Mouse (Mus musculus): ENCODE measurements around the gene Otud3.
"Not testable (repeated sequence)": the region's sequence is repeated elsewhere in the genome, so short reads cannot be mapped to it uniquely, and the experiment has no call there.

Gene Otud3

DNA sequence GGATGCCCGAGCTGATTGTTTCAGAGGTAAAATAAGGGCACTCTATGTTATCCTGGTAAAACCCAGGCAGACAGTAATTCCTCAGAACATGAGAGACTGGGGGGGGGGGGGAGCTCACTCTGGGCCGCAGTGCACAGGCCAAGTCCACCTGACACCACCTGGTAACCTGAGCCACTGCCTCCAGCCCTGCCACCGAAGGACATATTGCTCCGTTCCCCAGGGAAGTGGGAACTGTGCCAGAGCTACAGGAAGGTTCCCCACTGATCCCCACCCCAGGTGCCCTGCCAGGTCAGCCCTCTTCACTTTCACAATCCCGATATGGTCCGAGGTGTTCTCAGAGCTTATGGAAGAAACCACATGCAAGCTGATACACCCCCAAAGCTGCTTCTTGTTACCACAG lies 21.1 kb downstream of the Otud3 start:
- DNase-seq (ENCODE audit: low spot score in 2 of 2), result no peak

DNA sequence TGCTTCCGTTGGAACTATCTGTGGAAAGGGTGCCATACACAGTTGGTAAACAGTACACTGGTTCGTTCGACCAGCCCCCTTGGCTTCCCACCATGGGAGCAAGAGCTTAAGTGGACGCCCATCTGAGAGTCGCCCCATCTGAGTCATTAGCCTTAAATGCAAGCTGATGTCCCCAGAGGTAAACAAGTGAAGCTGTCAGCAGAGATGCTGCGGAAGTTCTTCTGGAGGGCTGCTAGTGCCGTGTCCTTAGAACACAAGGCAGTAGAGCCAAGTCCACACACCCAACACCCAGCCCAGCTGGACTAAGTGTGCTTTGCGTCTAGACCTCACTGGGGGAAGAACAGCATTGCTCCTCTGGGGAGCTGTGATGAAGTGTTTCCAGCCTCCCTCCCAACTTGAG lies 24.1 kb downstream of the Otud3 start:
- DNase-seq (ENCODE audit: low spot score in 2 of 2), result peak in 1 of 2 experiments; percentile 17

DNA sequence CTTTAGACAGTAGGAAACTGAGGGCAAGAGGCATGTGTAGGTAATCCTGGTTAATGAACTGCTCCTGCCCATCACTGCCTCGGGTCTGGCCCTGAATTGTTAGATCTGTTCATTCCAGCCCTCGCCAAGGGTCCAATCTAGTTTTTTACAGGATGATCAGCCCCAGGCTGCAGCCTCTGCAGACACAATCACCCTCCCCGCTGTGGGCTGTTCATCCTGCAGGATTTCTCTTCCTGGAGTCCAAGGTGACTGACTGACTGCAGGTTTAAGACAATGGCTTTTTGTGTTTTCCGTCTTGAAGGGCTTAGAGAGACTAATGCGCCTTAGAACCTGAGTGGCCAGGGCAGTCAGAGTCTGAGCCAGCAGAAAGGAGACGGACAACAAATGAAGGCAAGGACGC lies 24.6 kb downstream of the Otud3 start:
- no peak for DNase-seq (ENCODE audit: low spot score in 2 of 2)

DNA sequence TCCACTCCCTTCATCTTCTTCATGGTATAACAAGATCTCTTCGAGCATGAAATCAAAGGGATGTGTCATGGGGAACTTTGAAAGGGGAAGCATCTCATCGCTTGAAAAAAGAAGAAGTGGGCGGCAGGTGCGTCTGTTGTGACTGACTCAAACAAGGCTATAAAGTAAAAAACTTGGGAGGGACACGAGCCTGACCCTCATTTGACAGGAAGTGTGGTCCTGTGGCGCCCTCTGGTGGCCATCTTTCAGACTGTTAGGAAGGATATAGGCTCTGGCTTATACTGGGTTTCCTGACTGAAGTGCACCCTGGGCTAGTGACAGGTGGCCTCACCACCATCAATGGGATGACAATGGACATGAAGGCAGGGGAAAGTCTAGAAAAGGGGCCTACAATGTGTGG lies 29.5 kb downstream of the Otud3 start:
- DNase-seq (ENCODE audit: low spot score in 2 of 2), result peak; percentile 78 to 86

DNA sequence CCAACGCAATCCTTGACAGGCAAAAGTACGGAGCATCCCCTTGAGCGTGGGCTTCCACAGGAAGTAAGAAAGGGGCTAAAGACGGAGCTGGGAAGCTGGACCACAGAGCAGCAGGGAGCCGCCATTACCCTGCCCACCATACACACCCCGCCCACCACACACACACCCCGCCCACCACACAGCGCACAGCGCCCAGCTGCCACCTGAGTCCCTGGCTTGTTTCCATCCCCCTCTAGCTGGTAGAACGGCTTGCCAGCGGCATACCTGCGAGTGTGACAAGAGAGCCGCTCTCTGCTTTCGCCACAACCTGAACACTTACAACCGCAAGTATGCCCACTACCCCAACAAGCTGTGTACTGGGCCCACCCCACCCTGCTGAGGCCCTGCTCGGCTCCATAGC lies 31.6 kb downstream of the Otud3 start:
- DNase-seq (ENCODE audit: low spot score in 2 of 2), result no peak

DNA sequence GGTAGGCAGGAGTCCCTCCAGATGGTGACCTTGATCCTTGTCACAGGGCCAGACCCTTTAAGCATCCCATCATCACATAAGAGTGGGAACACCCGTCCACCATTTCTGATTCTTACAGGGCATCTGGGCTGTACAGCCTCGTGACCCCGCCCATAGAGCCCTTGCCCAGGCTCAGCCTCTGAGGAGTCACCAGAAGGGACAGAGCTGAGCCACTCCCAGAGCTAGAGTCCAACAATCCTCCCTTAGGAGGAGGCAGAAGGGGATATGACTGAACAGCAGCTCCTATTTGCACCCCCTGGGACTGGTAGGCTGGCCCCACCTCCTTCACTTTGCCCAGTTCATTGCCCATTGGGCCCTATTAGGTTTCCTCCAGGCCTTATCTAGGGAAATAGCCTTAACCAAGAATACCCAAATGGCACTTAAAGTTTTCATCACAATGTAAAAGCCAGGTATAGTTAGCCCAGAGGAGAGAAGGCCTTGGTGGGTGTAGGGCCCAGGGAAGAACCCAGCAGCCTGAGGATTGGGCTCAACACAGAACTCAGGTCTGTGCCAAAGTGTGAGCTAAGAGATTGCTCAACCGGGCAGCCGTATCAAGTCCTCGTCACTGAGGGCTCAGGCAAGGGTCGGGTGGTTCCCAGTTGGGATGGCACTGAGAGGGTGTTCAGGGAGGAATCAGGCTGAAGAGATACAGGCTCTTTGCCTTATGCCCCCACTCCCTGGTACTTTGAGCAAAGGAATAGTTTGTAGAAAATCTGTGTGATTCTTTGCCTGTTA lies 32.7 kb downstream of the Otud3 start:
- peak in 1 of 2 experiments; percentile 53 for DNase-seq (ENCODE audit: low spot score in 2 of 2)

DNA sequence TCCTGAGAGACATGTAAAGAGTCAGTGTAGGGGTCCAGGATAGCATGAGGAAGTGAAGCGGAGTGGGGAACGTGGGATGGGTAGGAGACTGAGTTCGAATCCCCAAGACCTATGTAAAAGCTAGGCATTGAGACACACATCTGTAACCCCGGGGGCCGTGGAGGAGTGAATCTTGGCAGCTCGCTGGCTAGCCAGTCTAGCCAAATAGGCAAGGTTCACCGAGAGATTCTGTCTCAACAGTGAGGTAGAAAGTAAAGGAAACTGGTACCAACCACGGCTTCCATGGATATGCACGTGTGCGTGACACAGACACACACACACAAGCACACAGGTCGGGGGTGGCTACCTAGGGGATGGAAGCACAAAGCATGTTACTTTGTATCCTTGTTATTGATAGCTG lies 33.9 kb downstream of the Otud3 start:
- no peak for DNase-seq (ENCODE audit: low spot score in 2 of 2)

DNA sequence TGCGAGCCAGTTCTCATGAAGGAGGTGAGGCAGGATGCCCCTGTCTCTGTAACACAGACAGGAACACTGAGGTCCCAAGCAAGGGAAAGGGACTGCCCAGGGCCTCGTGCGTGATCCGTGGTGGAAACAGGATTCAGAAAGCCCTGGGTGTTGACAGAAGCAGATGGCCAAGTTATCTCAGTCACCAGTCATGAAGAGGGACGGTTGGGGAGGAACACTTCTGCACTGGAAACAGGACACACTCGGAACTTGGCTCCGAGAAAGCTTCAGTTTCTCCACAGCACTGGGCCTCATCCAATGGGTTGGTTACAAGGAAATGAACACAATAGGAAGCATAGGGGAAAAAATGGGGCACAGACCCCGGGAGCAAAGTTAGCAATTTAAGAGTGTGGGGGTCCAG lies 35.0 kb downstream of the Otud3 start:
- DNase-seq (ENCODE audit: low spot score in 2 of 2), result peak in 1 of 2 experiments; percentile 47

DNA sequence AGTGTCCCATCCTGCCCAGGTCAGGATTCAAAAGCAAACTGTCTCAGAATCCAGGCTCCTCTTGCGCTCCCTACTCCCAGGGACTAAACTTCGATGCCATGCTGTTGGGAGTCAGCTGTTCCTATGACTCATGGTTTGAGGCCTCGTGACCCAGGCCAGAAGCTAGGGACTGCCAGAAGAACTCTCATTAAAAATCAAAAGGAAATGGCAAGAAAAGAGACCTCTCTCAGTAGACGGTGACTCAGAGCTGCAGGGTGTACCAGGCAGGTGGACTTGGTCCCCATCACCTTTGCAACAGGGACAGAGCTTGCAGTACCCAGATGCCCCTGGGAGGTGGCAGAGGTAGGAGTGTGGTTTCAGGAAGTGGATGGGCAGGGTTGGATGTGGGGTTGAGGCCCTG lies 36.0 kb downstream of the Otud3 start, which contains the start of gene Pla2g2e:
Gene Pla2g2e, plus strand, starts transcription at position 212 of the 400 bp plus-strand sequence.
- peak in 1 of 2 experiments; percentile 27 for DNase-seq (ENCODE audit: low spot score in 2 of 2)

DNA sequence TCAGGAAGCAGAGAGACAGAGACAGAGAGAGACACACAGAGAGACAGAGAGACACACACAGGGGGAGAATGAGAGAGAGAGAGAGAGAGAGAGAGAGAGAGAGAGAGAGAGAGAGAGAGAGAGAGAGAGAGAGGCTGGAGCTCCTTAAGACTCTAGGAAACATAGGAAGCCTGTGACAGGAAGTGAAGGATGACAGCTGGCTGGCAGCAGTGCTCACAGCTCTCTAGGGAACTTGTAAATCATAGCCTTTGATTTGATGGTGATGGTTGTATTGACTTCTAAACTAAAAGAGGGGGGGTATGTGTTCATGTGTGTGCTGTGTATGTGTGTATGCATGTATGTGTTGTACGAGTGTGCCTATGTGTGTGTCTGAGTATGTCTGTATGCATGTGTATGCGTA lies 37.8 kb downstream of the Otud3 start:
- DNase-seq (ENCODE audit: low spot score in 2 of 2), result no peak

DNA sequence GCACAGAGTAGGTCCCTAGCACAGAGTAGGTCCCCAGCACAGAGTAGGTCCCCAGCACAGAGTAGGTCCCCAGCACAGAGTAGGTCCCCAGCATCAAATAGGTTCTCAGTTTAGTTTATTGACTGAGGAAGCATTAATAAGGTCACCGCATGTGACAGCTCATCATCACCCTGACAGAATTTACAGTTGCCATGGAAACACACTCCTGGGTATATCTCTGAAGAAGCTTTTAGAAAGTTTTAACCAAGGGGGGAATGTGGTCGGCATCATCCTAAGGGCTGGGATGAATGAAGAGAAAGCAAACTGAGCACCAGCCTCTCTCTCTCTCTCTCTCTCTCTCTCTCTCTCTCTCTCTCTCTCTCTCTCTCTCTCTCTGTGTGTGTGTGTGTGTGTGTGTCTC lies 38.5 kb downstream of the Otud3 start:
- DNase-seq (ENCODE audit: low spot score in 2 of 2), result not testable (repeated sequence)

DNA sequence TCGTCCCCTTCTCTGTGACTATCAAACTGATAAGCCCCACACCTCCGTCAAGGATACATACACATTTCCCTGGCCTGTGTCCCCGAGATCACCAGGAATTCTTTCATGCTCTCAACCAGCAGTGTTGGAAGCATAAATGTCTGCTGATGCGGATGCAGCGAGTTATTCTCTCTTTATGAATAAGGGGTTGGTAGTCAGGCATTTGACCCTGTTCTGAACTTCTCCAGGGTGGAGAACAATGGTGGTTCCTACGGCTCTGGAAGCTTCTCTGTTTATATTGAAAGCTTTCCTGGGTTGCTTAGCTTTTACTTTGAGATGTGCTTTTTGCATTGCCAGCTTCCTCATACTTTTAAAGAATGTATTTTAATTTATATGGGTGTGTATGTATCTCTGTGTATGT lies 39.9 kb downstream of the Otud3 start, which contains the start of gene Gm13030:
Gene Gm13030, minus strand, starts transcription at position 101 of the 400 bp plus-strand sequence.
- DNase-seq (ENCODE audit: low spot score in 2 of 2), result no peak

DNA sequence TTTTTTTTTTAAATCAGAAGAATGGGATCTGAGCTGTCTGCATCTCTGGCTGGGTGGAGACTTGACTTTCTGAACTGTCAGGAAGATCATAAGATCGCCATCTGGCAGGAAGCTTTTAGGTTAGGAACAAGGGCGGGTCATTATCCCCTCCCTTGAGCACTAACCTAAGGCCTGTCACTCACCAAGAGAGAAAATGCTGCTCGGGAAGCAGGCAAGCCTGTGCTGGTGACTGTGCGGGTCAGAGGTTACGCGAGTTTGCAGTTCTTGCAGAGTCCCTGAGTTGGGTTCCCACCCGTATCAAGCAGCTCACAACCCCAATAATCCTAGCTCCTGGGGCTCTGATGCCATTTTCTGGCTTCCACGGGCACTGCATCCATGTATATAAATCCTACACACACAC lies 45.1 kb downstream of the Otud3 start:
- DNase-seq (ENCODE audit: low spot score in 2 of 2), result no peak

DNA sequence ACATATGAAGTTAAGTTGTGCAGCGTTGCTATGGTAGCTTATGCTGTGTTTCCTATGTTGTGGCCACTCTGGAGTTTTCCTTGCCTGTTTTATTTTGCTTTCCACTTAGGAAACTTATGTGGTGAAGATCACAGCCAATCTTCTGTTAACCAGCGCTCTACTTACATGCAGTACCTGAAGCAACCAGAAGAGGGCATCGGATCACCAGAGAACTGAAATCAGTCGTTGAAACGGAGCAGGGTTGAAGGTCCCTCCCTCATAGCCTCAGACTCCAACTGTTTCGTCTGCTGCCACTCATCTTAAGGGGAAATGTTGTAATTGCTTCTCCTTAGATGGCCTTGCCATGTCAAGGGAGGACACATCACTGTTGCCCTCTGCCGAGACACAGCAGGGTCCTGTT lies 47.3 kb downstream of the Otud3 start:
- peak; percentile 63 to 75 for DNase-seq (ENCODE audit: low spot score in 2 of 2)

DNA sequence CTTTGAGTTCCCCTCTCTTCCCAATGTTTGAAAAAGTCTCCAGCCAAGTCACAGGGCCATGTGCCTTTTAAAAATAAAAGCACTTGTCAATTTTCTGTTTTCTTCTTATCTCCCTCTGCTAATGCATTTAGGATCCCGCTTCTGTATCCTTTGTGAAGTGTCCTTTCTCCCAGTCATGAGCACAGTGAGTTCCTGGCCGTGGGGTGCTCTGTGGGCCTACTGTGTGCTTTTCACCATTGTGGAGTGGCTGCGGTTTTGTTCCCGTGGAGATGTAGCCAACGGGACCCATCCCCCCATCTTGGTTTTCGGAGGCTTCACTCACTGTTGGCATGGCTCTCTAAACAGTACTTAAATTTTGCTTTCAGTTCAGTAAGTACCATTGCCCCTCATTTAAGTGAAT lies 47.8 kb downstream of the Otud3 start:
- DNase-seq (ENCODE audit: low spot score in 2 of 2), result no peak

DNA sequence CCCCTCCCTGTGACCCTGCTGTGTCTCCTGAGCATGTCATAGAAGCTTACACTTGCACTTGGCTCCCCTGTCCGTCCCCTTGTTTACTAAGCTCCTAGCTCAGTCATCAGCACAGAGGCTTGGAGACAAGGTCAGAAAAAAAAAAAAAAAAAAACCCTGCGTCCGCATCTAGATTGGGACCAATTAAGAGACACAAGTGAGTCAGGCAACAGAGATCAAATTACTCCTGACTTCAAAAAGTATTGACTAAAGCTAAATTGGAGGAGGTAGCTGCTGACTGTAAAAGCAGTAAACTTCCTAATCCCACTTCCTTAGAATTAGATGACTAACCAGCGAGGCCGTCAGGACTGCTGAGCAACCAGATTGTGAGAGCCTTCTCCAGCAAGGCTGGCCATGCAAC lies 48.7 kb downstream of the Otud3 start:
- no peak for DNase-seq (ENCODE audit: low spot score in 2 of 2)

DNA sequence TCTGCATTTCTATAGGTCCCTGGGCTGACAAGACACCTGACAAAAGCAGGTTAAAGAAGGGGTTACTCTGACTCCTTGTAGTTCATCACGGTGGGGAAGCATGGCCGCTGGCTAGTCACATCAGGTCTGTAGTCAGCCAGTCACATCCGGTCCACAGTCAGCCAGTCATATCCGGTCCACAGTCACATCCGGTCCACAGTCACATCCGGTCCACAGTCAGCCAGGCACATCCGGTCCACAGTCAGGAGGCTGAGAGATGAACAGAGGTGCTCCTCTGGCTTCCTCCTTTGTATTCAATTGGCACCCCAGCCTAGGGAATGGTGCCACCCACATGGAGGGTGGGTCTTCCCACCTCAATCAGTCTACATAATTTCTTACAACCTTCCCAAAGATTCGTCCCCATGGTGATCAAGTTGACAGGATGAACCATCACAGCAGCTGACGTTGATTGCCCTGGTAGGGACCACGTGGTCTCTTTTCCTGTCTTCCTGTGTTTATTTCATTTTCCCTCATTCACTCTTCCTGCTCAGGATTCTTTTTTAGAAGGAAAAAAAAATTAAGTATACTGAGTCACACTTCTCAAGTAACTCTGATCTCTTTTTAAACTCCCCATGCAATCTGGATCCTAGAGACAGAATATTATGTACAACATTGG lies 50.3 kb downstream of the Otud3 start, which contains the start of gene Pla2g5:
Gene Pla2g5, minus strand, starts transcription at position 139 of the 655 bp plus-strand sequence.
- no peak for DNase-seq (ENCODE audit: low spot score in 2 of 2)

DNA sequence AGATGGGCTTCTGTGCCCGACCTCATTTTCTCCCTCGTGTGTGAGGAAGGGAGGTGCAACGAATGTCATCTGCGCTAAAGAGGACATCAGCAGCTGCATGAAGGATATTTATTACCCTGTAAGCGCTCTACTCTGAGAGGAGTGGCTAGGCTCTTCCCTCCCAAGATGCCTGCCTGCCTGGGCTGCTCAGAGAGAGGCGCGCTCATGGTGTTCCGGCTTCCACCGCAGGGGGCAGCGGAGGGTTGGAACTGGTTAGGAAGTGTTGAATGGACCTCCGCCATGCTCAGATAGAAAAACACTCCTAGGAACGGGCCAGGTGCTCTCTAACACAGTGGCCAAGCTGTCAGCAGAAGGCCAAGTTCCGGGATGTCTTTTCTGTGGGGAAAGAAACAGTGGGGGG lies 54.0 kb downstream of the Otud3 start:
- DNase-seq (ENCODE audit: low spot score in 2 of 2), result peak; percentile 49 to 58

DNA sequence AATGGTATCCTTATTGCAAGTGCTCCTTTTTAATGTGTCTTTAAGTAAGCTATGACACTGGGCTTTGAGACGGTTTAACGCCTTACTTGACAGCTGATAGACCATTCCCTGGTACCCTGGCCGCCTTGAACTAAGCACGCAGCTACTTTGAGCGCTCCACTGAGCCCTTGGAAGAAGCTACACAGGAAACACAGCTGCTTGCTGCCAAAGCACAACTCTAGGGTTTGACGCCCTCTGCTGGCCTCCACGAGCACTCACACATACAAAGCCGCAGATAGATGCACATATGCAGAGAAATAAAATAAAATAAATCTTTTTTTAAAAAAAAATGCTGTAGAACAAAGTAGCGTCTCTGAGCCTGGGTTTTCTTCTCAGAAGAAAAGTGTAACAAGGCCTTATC lies 54.5 kb downstream of the Otud3 start:
- DNase-seq (ENCODE audit: low spot score in 2 of 2), result no peak

DNA sequence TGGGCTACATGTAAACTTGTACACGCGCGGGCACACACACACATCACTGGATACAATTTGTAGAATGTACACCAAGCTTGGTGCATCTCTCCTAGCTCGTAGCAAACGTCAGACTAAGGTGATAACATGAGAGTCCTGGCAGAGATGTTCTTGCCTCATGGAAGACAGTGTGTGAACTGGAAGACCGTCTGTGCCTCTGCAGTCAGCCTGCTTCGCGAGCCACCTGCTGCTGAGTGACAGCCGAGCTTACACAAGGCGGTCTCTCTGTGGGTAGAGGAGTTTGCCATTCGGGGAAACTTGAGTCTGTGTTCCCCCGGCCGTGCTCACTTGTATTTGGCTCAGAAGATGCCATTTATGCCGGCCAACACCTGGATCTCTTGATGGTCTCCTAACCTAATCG lies 55.3 kb downstream of the Otud3 start:
- no peak for DNase-seq (ENCODE audit: low spot score in 2 of 2)

DNA sequence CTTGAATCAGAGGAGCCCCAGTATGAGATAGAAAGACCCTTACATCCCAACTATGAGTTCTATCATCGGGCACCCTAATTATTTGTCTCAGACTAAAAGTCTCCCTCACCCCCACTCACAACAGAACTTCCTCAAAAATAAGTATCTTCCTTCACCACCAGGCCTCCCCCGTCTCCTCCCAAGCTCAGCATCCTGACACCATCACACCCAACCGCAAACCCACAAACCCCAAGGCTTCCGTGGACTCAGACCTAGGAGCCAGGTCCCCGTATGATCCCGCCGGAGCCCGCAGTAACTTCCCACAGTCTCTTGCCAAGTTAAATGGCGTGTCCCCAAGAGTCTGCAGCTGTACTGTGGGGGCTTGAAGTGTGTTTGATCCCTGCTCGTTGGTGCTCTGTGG lies 56.2 kb downstream of the Otud3 start:
- DNase-seq (ENCODE audit: low spot score in 2 of 2), result no peak

DNA sequence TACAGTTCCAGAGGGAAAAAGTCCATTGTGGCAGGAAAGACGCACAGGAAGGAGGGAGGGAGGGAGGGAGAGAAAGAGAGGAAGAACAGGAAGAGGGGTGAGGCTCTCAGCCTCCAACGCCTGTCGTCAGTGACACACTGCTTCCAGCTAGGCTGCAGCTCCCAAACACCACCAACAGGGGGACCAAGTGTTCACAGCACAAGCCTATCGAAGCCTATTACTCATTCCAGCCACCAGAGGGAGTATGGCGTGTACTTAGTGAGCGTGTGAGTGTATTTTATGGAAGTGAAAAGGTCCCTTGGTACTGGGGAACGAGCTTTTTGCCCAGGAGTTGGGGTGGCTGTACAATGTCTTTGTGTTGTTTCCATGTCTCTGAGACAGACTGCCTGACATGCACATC lies 57.3 kb downstream of the Otud3 start:
- peak in 1 of 2 experiments; percentile 30 for DNase-seq (ENCODE audit: low spot score in 2 of 2)

DNA sequence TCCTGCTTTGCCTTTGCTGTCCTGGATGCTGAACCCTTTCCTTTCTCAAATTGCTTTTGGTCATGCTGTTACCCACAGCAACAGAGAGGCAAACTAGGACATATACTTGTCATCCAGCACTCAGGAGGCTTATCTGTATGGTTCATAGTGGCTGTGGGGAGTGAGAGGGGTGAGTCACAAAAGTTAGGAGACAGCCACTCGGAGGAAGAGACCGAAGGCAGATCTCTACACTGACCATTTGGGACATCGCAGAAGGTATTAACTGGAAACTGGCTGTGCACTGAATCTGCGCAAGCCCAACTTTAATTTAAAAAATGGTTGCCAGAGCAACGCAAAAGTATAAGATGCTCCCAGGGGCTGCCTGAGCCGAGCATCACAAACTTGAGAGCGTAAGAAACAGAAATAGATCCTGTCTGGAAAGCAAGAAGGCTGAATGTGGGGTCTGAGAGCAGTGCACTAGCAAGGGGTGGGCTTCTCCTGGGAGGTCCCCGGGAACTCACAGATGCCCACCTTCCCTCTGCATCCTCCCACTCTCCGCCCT lies 58.6 kb downstream of the Otud3 start:
- DNase-seq (ENCODE audit: low spot score in 2 of 2), result no peak

Data from urinary bladder, postnatal 36 days (tissue).